Mouse (Mus musculus) embryonic facial prominence, embryonic 10.5 days (tissue): ENCODE measurements around the gene Swsap1. TPM values are rescaled to one million over a fixed set of nuclear protein-coding genes. Genes with fewer than 3 reads are reported as not detected.
A peak's percentile ranks its signal among the peaks of the same experiment; 100 is the strongest.

Source experiments
- DNase-seq: peaks from one replicate; pipeline ENCODE4 v3.0.0-alpha.2; 2017; ENCODE audit warnings: low spot score
- H3K27ac ChIP-seq: fragments of 300-500 bp; sonication (generic); replicated peaks from 2 replicates; pipeline ENCODE4 v1.5.1; 2016; ENCODE audit warnings: mild to moderate bottlenecking
- H3K27me3 ChIP-seq: fragments of 300-500 bp; sonication (generic); replicated peaks from 2 replicates; pipeline ENCODE4 v1.6.1; 2016; ENCODE audit warnings: low read depth, mild to moderate bottlenecking; ENCODE audit not compliant: poor library complexity, severe bottlenecking
- H3K36me3 ChIP-seq: fragments of 300-500 bp; sonication (generic); replicated peaks from 2 replicates; pipeline ENCODE4 v1.6.1; 2016; ENCODE audit warnings: mild to moderate bottlenecking, moderate library complexity
- H3K4me1 ChIP-seq: fragments of 300-500 bp; sonication (generic); 2 replicates; pipeline ENCODE4 v1.6.1; 2016
- H3K4me3 ChIP-seq: fragments of 300-500 bp; sonication (generic); 2 replicates; pipeline ENCODE4 v1.5.1; 2016; ENCODE audit warnings: mild to moderate bottlenecking, moderate library complexity
- H3K9me3 ChIP-seq: fragments of 300-500 bp; sonication (generic); 2 replicates; pipeline ENCODE4 v1.6.1; 2016; ENCODE audit warnings: mild to moderate bottlenecking
- WGBS: fragments of 180-500 bp; shearing (Covaris S2); methylation state at CpG from one replicate; pipeline ENCODE4 v1.1.7; 2016; 5-methylcytosine and 5-hydroxymethylcytosine counted together
- polyA plus RNA-seq: library from polyadenylated mRNA; unstranded; fragments of >200 nt; fragmentation: Nextera tagmentation; extraction: Ambion mirVana; gene quantifications from 2 replicates; pipeline ENCODE4 v1.2.1, GENCODE M21; 2016

Swsap1 gene
- polyA plus RNA-seq, 1 experiment from 2014 or later: 8.0 TPM

GRCm38 (mm10) chr9:21978398-21979128 lies 23.0 kb downstream of the Swsap1 start:
- WGBS: 93% methylated on average over 4 of the region's 4 CpGs
- Histone ChIP-seq H3K27ac (no peak overlapping the region), H3K4me1 (0 out of 2 replicates have a peak, but pooled peaks cover 4% of the 10 kb centered on the region), H3K4me3 (no peak overlapping the region), H3K36me3 (peaks cover 3% of the 10 kb centered on the region; the same call in 1 of the 2 replicates), H3K9me3 (no peaks in the 10 kb centered on the region), H3K27me3 (peaks cover 17% of the 10 kb centered on the region)
- DNase-seq: no peak

GRCm38 (mm10) chr9:21983911-21984310 lies 28.4 kb downstream of the Swsap1 start:
- DNase-seq: no peak
- H3K27me3 ChIP-seq: peaks cover 70% of the 10 kb centered on the region
- H3K36me3 ChIP-seq: 0 out of 2 replicates have a peak, but pooled peaks cover 3% of the 10 kb centered on the region

GRCm38 (mm10) chr9:21987592-21988342 lies 32.2 kb downstream of the Swsap1 start:
- DNase-seq: no peak

More at GRCm38 (mm10) chr9:21983911-21984310, 28.4 kb downstream of the Swsap1 start:
- H3K4me3 ChIP-seq: no peak overlapping the region
- H3K4me1 ChIP-seq: peaks cover 12% of the 10 kb centered on the region
- 23% methylated on average over 3 of the region's 3 CpGs for WGBS
- H3K27ac ChIP-seq: no peak overlapping the region
- H3K9me3 ChIP-seq: no peaks in the 10 kb centered on the region

GRCm38 (mm10) chr9:21988421-21989101 lies 33.0 kb downstream of the Swsap1 start:
- DNase-seq: peak; percentile 55
- no peaks in the 10 kb centered on the region for H3K36me3 ChIP-seq
- whole genome bisulfite sequencing: 1% methylated on average over 32 of the region's 32 CpGs
- H3K4me1 ChIP-seq: peaks cover 28% of the 10 kb centered on the region
- H3K9me3 ChIP-seq: no peaks in the 10 kb centered on the region
- H3K27me3 ChIP-seq: peaks cover 100% of the 10 kb centered on the region
- H3K4me3 ChIP-seq: peak overlapping the region; percentile 66
- H3K27ac ChIP-seq: 0 out of 2 replicates have a peak overlapping the region, but pooled peaks have one; percentile 26

More at GRCm38 (mm10) chr9:21987592-21988342, 32.2 kb downstream of the Swsap1 start:
- Histone ChIP-seq H3K9me3 (no peaks in the 10 kb centered on the region), H3K4me3 (peak overlapping the region; percentile 66), H3K4me1 (peaks cover 28% of the 10 kb centered on the region), H3K27me3 (peaks cover 98% of the 10 kb centered on the region), H3K36me3 (no peaks in the 10 kb centered on the region), H3K27ac (no peak overlapping the region)
- 7% methylated on average over 36 of the region's 36 CpGs for WGBS

- DNase-seq: peak; percentile 70
- Histone ChIP-seq H3K36me3 (no peaks in the 10 kb centered on the region), H3K27me3 (peaks cover 91% of the 10 kb centered on the region), H3K4me1 (peaks cover 28% of the 10 kb centered on the region), H3K9me3 (no peaks in the 10 kb centered on the region), H3K4me3 (peak within 1 kb of the TSS; percentile 66), H3K27ac (peak within 1 kb of the TSS; percentile 26; the same call in 1 of the 2 replicates)
- under 1% methylated on average over 42 of the region's 42 CpGs for WGBS
These were observed 33.9 kb downstream of the Swsap1 start, which contains the start of gene Rgl3 for GRCm38 (mm10) chr9:21989230-21990110. TSS of gene Rgl3 (minus strand) at chr9:21989446.

GRCm38 (mm10) chr9:21992227-21992626 lies 36.7 kb downstream of the Swsap1 start:
- Histone ChIP-seq H3K27ac (no peak overlapping the region), H3K4me3 (no peak overlapping the region), H3K36me3 (no peaks in the 10 kb centered on the region), H3K4me1 (peaks cover 28% of the 10 kb centered on the region), H3K27me3 (peaks cover 69% of the 10 kb centered on the region), H3K9me3 (no peaks in the 10 kb centered on the region)
- WGBS: 78% methylated on average over 4 of the region's 4 CpGs
- DNase-seq: no peak

GRCm38 (mm10) chr9:21996178-21996867 lies 40.8 kb downstream of the Swsap1 start:
- Histone ChIP-seq H3K9me3 (no peaks in the 10 kb centered on the region), H3K27ac (no peak overlapping the region), H3K4me3 (no peak overlapping the region), H3K36me3 (no peaks in the 10 kb centered on the region), H3K4me1 (no peaks in the 10 kb centered on the region), H3K27me3 (peaks cover 35% of the 10 kb centered on the region)
- WGBS: 90% methylated on average over 3 of the region's 3 CpGs
- no peak for DNase-seq

GRCm38 (mm10) chr9:22000296-22000695 lies 44.7 kb downstream of the Swsap1 start:
- H3K9me3 ChIP-seq: no peaks in the 10 kb centered on the region
- H3K36me3 ChIP-seq: peaks cover 16% of the 10 kb centered on the region
- H3K27ac ChIP-seq: no peak overlapping the region
- H3K4me1 ChIP-seq: peaks cover 28% of the 10 kb centered on the region
- peaks cover 13% of the 10 kb centered on the region for H3K27me3 ChIP-seq
- DNase-seq: no peak
- 94% methylated on average over 6 of the region's 6 CpGs for WGBS
- H3K4me3 ChIP-seq: no peak overlapping the region

GRCm38 (mm10) chr9:22001633-22002032 lies 46.1 kb downstream of the Swsap1 start:
- Histone ChIP-seq H3K36me3 (peaks cover 30% of the 10 kb centered on the region), H3K4me1 (peaks cover 28% of the 10 kb centered on the region), H3K27ac (no peak overlapping the region), H3K4me3 (peak overlapping the region; percentile 87; the same call in 1 of the 2 replicates), H3K27me3 (peaks cover 13% of the 10 kb centered on the region), H3K9me3 (no peaks in the 10 kb centered on the region)
- DNase-seq: no peak
- WGBS: 89% methylated on average over 4 of the region's 4 CpGs

GRCm38 (mm10) chr9:22002194-22003162 lies 46.9 kb downstream of the Swsap1 start, which contains the start of the genes Ccdc151 and Prkcsh:
TSS of gene Ccdc151 (minus strand) at chr9:22002634.
TSS of gene Prkcsh (plus strand) at chr9:22002806.
- H3K27ac ChIP-seq: peak within 1 kb of the TSS; percentile 83
- H3K4me1 ChIP-seq: peaks cover 36% of the 10 kb centered on the region
- peaks cover 38% of the 10 kb centered on the region for H3K36me3 ChIP-seq
- 6% methylated on average over 57 of the region's 57 CpGs for WGBS
- peak; percentile 99 for DNase-seq
- H3K27me3 ChIP-seq: peaks cover 5% of the 10 kb centered on the region
- peak within 1 kb of the TSS; percentile 87 for H3K4me3 ChIP-seq
- H3K9me3 ChIP-seq: no peaks in the 10 kb centered on the region
